Mouse (Mus musculus): ENCODE results near the gene Cth. TPM values are rescaled to one million over a fixed set of nuclear protein-coding genes. Genes with fewer than 3 reads are reported as not detected.
"Not testable (repeated sequence)": the region's sequence is repeated elsewhere in the genome, so short reads cannot be mapped to it uniquely, and the experiment has no call there.

The Cth gene
- polyA plus RNA-seq, 1 experiment from 2014 or later = 75.3 TPM

- Histone ChIP-seq H3K9me3 (replicated peaks; ENCODE audit: control insufficient read depth, low read length) (no peaks in the 10 kb centered on the region), H3K9ac (ENCODE audit: low read depth, low read length) (no peak overlapping the region), H3K36me3 (ENCODE audit: control insufficient read depth, insufficient read depth) (no peaks in the 10 kb centered on the region), H3K4me2 (ENCODE audit: low read depth, low read length) (no peak overlapping the region), H3K4me1 (ENCODE audit: control insufficient read depth, low read depth, low read length) (no peaks in the 10 kb centered on the region), H3K27ac (ENCODE audit: low read length) (no peak overlapping the region), H3K4me3 (ENCODE audit: low read depth, low read length) (no peak overlapping the region), H3K27me3 (ENCODE audit: control insufficient read depth, insufficient read depth, low read depth, low read length) (no peaks in the 10 kb centered on the region; the same call in 1 of the 2 replicates)
- no peak for ATAC-seq (ENCODE audit: low read depth)
- 22% methylated on average over 2 of the region's 2 CpGs for WGBS (ENCODE audit: insufficient replicate concordance)
These were observed 13.7 kb upstream of the Cth start for GRCm38 (mm10) chr3:157938585-157938984.

GRCm38 (mm10) chr3:157934301-157934823 is 9.5 kb upstream of the Cth start:
- no peaks in the 10 kb centered on the region for H3K4me1 ChIP-seq (ENCODE audit: control insufficient read depth, low read depth, low read length)
- no peaks in the 10 kb centered on the region for H3K27me3 ChIP-seq (ENCODE audit: control insufficient read depth, insufficient read depth, low read depth, low read length)
- WGBS (ENCODE audit: insufficient replicate concordance) = 63% methylated on average over 3 of the region's 3 CpGs
- no peak overlapping the region for H3K4me2 ChIP-seq (ENCODE audit: low read depth, low read length)
- no peak for ATAC-seq (ENCODE audit: low read depth)
- no peak overlapping the region for H3K4me3 ChIP-seq (ENCODE audit: low read depth, low read length)
- no peaks in the 10 kb centered on the region for H3K36me3 ChIP-seq (ENCODE audit: control insufficient read depth, insufficient read depth)
- H3K9ac ChIP-seq (ENCODE audit: low read depth, low read length) = no peak overlapping the region
- H3K9me3 ChIP-seq (replicated peaks; ENCODE audit: control insufficient read depth, low read length) = no peaks in the 10 kb centered on the region
- H3K27ac ChIP-seq (ENCODE audit: low read length) = no peak overlapping the region

- not testable (repeated sequence) for H3K27me3 ChIP-seq (ENCODE audit: control insufficient read depth, insufficient read depth, low read depth, low read length); ATAC-seq (ENCODE audit: low read depth); H3K27ac ChIP-seq (ENCODE audit: low read length); H3K36me3 ChIP-seq (ENCODE audit: control insufficient read depth, insufficient read depth); H3K4me3 ChIP-seq (ENCODE audit: low read depth, low read length); H3K9ac ChIP-seq (ENCODE audit: low read depth, low read length); H3K4me2 ChIP-seq (ENCODE audit: low read depth, low read length); H3K4me1 ChIP-seq (ENCODE audit: control insufficient read depth, low read depth, low read length); H3K9me3 ChIP-seq (replicated peaks; ENCODE audit: control insufficient read depth, low read length)
- WGBS (ENCODE audit: insufficient replicate concordance) = 48% methylated on average over 6 of the region's 6 CpGs
These were observed 8.3 kb upstream of the Cth start for GRCm38 (mm10) chr3:157933223-157933622.

- Histone ChIP-seq H3K4me2 (ENCODE audit: low read depth, low read length) (no peak overlapping the region), H3K36me3 (ENCODE audit: control insufficient read depth, insufficient read depth) (no peaks in the 10 kb centered on the region), H3K27me3 (ENCODE audit: control insufficient read depth, insufficient read depth, low read depth, low read length) (no peaks in the 10 kb centered on the region), H3K27ac (ENCODE audit: low read length) (no peak overlapping the region), H3K9ac (ENCODE audit: low read depth, low read length) (no peak overlapping the region), H3K9me3 (replicated peaks; ENCODE audit: control insufficient read depth, low read length) (no peaks in the 10 kb centered on the region), H3K4me1 (ENCODE audit: control insufficient read depth, low read depth, low read length) (no peaks in the 10 kb centered on the region), H3K4me3 (ENCODE audit: low read depth, low read length) (no peak overlapping the region)
- WGBS (ENCODE audit: insufficient replicate concordance) = 34% methylated on average over 3 of the region's 3 CpGs
- no peak for ATAC-seq (ENCODE audit: low read depth)
These were observed 7.2 kb upstream of the Cth start for GRCm38 (mm10) chr3:157932074-157932473.

GRCm38 (mm10) chr3:157931592-157931991 is 6.7 kb upstream of the Cth start:
- H3K27ac ChIP-seq (ENCODE audit: low read length) = no peak overlapping the region
- H3K4me2 ChIP-seq (ENCODE audit: low read depth, low read length) = no peak overlapping the region
- H3K27me3 ChIP-seq (ENCODE audit: control insufficient read depth, insufficient read depth, low read depth, low read length) = no peaks in the 10 kb centered on the region; the same call in 1 of the 2 replicates
- no peak overlapping the region for H3K9ac ChIP-seq (ENCODE audit: low read depth, low read length)
- no peaks in the 10 kb centered on the region for H3K4me1 ChIP-seq (ENCODE audit: control insufficient read depth, low read depth, low read length)
- WGBS (ENCODE audit: insufficient replicate concordance) = 27% methylated on average over 3 of the region's 3 CpGs
- H3K9me3 ChIP-seq (replicated peaks; ENCODE audit: control insufficient read depth, low read length) = no peaks in the 10 kb centered on the region
- no peak overlapping the region for H3K4me3 ChIP-seq (ENCODE audit: low read depth, low read length)
- H3K36me3 ChIP-seq (ENCODE audit: control insufficient read depth, insufficient read depth) = no peaks in the 10 kb centered on the region
- peak; percentile 56; the same call in 1 of the 2 replicates for ATAC-seq (ENCODE audit: low read depth)

GRCm38 (mm10) chr3:157929417-157929816 is 4.5 kb upstream of the Cth start:
- no peak for ATAC-seq (ENCODE audit: low read depth)
- WGBS (ENCODE audit: insufficient replicate concordance) = 61% methylated on average over 1 of the region's 1 CpGs
- H3K4me3 ChIP-seq (ENCODE audit: low read depth, low read length) = no peak overlapping the region
- no peak overlapping the region for H3K27ac ChIP-seq (ENCODE audit: low read length)
- no peaks in the 10 kb centered on the region for H3K9me3 ChIP-seq (replicated peaks; ENCODE audit: control insufficient read depth, low read length)
- peaks cover 4% of the 10 kb centered on the region; the same call in 1 of the 2 replicates for H3K4me1 ChIP-seq (ENCODE audit: control insufficient read depth, low read depth, low read length)
- H3K27me3 ChIP-seq (ENCODE audit: control insufficient read depth, insufficient read depth, low read depth, low read length) = no peaks in the 10 kb centered on the region; the same call in 1 of the 2 replicates
- H3K4me2 ChIP-seq (ENCODE audit: low read depth, low read length) = no peak overlapping the region
- H3K36me3 ChIP-seq (ENCODE audit: control insufficient read depth, insufficient read depth) = no peaks in the 10 kb centered on the region
- no peak overlapping the region for H3K9ac ChIP-seq (ENCODE audit: low read depth, low read length)

GRCm38 (mm10) chr3:157928731-157929130 is 3.9 kb upstream of the Cth start:
- WGBS (ENCODE audit: insufficient replicate concordance) = 66% methylated on average over 2 of the region's 2 CpGs
- peaks cover 5% of the 10 kb centered on the region; the same call in 1 of the 2 replicates for H3K4me1 ChIP-seq (ENCODE audit: control insufficient read depth, low read depth, low read length)
- no peaks in the 10 kb centered on the region for H3K9me3 ChIP-seq (replicated peaks; ENCODE audit: control insufficient read depth, low read length)
- H3K27me3 ChIP-seq (ENCODE audit: control insufficient read depth, insufficient read depth, low read depth, low read length) = no peaks in the 10 kb centered on the region; the same call in 1 of the 2 replicates
- H3K27ac ChIP-seq (ENCODE audit: low read length) = no peak overlapping the region
- no peak overlapping the region for H3K4me2 ChIP-seq (ENCODE audit: low read depth, low read length)
- no peaks in the 10 kb centered on the region for H3K36me3 ChIP-seq (ENCODE audit: control insufficient read depth, insufficient read depth)
- H3K9ac ChIP-seq (ENCODE audit: low read depth, low read length) = no peak overlapping the region
- no peak for ATAC-seq (ENCODE audit: low read depth)
- no peak overlapping the region for H3K4me3 ChIP-seq (ENCODE audit: low read depth, low read length)

- no peak overlapping the region for H3K4me3 ChIP-seq (ENCODE audit: low read depth, low read length)
- 62% methylated on average over 2 of the region's 2 CpGs for WGBS (ENCODE audit: insufficient replicate concordance)
- H3K9ac ChIP-seq (ENCODE audit: low read depth, low read length) = no peak overlapping the region
- no peak overlapping the region for H3K27ac ChIP-seq (ENCODE audit: low read length)
- ATAC-seq (ENCODE audit: low read depth) = no peak
- peaks cover 5% of the 10 kb centered on the region; the same call in 1 of the 2 replicates for H3K4me1 ChIP-seq (ENCODE audit: control insufficient read depth, low read depth, low read length)
- no peaks in the 10 kb centered on the region for H3K36me3 ChIP-seq (ENCODE audit: control insufficient read depth, insufficient read depth)
- no peaks in the 10 kb centered on the region for H3K9me3 ChIP-seq (replicated peaks; ENCODE audit: control insufficient read depth, low read length)
- no peak overlapping the region for H3K4me2 ChIP-seq (ENCODE audit: low read depth, low read length)
- H3K27me3 ChIP-seq (ENCODE audit: control insufficient read depth, insufficient read depth, low read depth, low read length) = no peaks in the 10 kb centered on the region; the same call in 1 of the 2 replicates
These were observed 1.9 kb upstream of the Cth start for GRCm38 (mm10) chr3:157926761-157927160.

- Histone ChIP-seq H3K9me3 (replicated peaks; ENCODE audit: control insufficient read depth, low read length) (no peaks in the 10 kb centered on the region), H3K36me3 (ENCODE audit: control insufficient read depth, insufficient read depth) (no peaks in the 10 kb centered on the region), H3K27me3 (ENCODE audit: control insufficient read depth, insufficient read depth, low read depth, low read length) (no peaks in the 10 kb centered on the region; the same call in 1 of the 2 replicates), H3K4me1 (ENCODE audit: control insufficient read depth, low read depth, low read length) (peaks cover 5% of the 10 kb centered on the region; the same call in 1 of the 2 replicates), H3K4me3 (ENCODE audit: low read depth, low read length) (no peak overlapping the region), H3K9ac (ENCODE audit: low read depth, low read length) (no peak overlapping the region), H3K4me2 (ENCODE audit: low read depth, low read length) (no peak overlapping the region), H3K27ac (ENCODE audit: low read length) (no peak overlapping the region)
- 68% methylated on average over 14 of the region's 14 CpGs for WGBS (ENCODE audit: insufficient replicate concordance)
- no peak for ATAC-seq (ENCODE audit: low read depth)
These were observed 1.0 kb upstream of the Cth start for GRCm38 (mm10) chr3:157925706-157926510.

Data from liver, embryonic 16.5 days (tissue).